Mouse (Mus musculus) E14TG2a.4 (cell line): ENCODE data around the gene Glp2r.

Experiments
- H3K27me3 ChIP-seq: 2 replicates; pipeline ENCODE4 v1.6.1; 2014; ENCODE audit warnings: low read length, control low read depth; ENCODE audit not compliant: insufficient read depth
- H3K36me3 ChIP-seq: 2 replicates; pipeline ENCODE4 v1.6.1; 2014; ENCODE audit warnings: low read length, control low read depth; ENCODE audit not compliant: insufficient read depth
- H3K4me1 ChIP-seq: replicated peaks from 2 replicates; pipeline ENCODE4 v1.6.1; 2014; ENCODE audit warnings: low read depth, low read length, control low read depth
- H3K4me3 ChIP-seq: replicated peaks from 2 replicates; pipeline ENCODE4 v1.5.1; 2014; ENCODE audit warnings: mild to moderate bottlenecking, low read length
- H3K9me3 ChIP-seq: 2 replicates; pipeline ENCODE4 v1.6.1; 2014; ENCODE audit warnings: low read length, control low read depth
- CTCF ChIP-seq: conservative IDR thresholded peaks from 2 replicates; pipeline ENCODE4 v1.5.1; 2014; ENCODE audit warnings: low read length
- NANOG ChIP-seq: IDR thresholded peaks from 2 replicates; pipeline ENCODE4 v1.6.1; 2014; ENCODE audit warnings: borderline replicate concordance, low read length, mixed read lengths
- POU5F1 ChIP-seq: IDR thresholded peaks from 2 replicates; pipeline ENCODE4 v1.6.1; 2014; ENCODE audit warnings: low read length, borderline replicate concordance

Glp2r gene

GRCm38 (mm10) chr11:67664918-67665317, 106.0 kb downstream of the Glp2r start:
- TF ChIP-seq CTCF (no peak), POU5F1 (no peak), NANOG (no peak)
- Histone ChIP-seq H3K9me3 (no peaks in the 10 kb centered on the region), H3K4me3 (no peak overlapping the region), H3K27me3 (peaks cover 12% of the 10 kb centered on the region; the same call in 1 of the 2 replicates), H3K36me3 (no peaks in the 10 kb centered on the region), H3K4me1 (peaks cover 5% of the 10 kb centered on the region)

GRCm38 (mm10) chr11:67664261-67664660, 106.7 kb downstream of the Glp2r start:
- peaks cover 17% of the 10 kb centered on the region for H3K27me3 ChIP-seq
- no peak for TF ChIP-seq CTCF
- no peak for TF ChIP-seq NANOG
- TF ChIP-seq POU5F1 = no peak
- H3K4me3 ChIP-seq = no peak overlapping the region
- peaks cover 5% of the 10 kb centered on the region for H3K4me1 ChIP-seq
- no peaks in the 10 kb centered on the region for H3K9me3 ChIP-seq
- no peaks in the 10 kb centered on the region for H3K36me3 ChIP-seq

GRCm38 (mm10) chr11:67663437-67663836, 107.5 kb downstream of the Glp2r start:
- Histone ChIP-seq H3K4me1 (peaks cover 5% of the 10 kb centered on the region), H3K27me3 (peaks cover 17% of the 10 kb centered on the region), H3K36me3 (no peaks in the 10 kb centered on the region), H3K9me3 (no peaks in the 10 kb centered on the region), H3K4me3 (no peak overlapping the region)
- no peak for TF ChIP-seq CTCF
- TF ChIP-seq POU5F1 = no peak
- no peak for TF ChIP-seq NANOG

- H3K4me3 ChIP-seq = no peak overlapping the region
- TF ChIP-seq CTCF (no peak), NANOG (no peak), POU5F1 (no peak)
- H3K9me3 ChIP-seq = no peaks in the 10 kb centered on the region
- H3K4me1 ChIP-seq = peaks cover 16% of the 10 kb centered on the region
- peaks cover 14% of the 10 kb centered on the region for H3K27me3 ChIP-seq
- H3K36me3 ChIP-seq = no peaks in the 10 kb centered on the region
Observed at GRCm38 (mm10) chr11:67661465-67661864, 109.5 kb downstream of the Glp2r start.

GRCm38 (mm10) chr11:67657685-67658382, 113.1 kb downstream of the Glp2r start:
- no peaks in the 10 kb centered on the region for H3K9me3 ChIP-seq
- peaks cover 21% of the 10 kb centered on the region for H3K27me3 ChIP-seq
- H3K4me1 ChIP-seq = peaks cover 37% of the 10 kb centered on the region
- H3K36me3 ChIP-seq = no peaks in the 10 kb centered on the region
- no peak overlapping the region for H3K4me3 ChIP-seq
- TF ChIP-seq POU5F1 = no peak
- TF ChIP-seq CTCF = peak; percentile 87

GRCm38 (mm10) chr11:67656811-67657210, 114.1 kb downstream of the Glp2r start:
- peaks cover 21% of the 10 kb centered on the region for H3K27me3 ChIP-seq
- no peak overlapping the region; the same call in 1 of the 2 replicates for H3K4me3 ChIP-seq
- no peaks in the 10 kb centered on the region for H3K9me3 ChIP-seq
- H3K36me3 ChIP-seq = no peaks in the 10 kb centered on the region
- H3K4me1 ChIP-seq = peaks cover 47% of the 10 kb centered on the region
- no peak for TF ChIP-seq POU5F1
- no peak for TF ChIP-seq CTCF

- Histone ChIP-seq H3K4me3 (no peak overlapping the region; the same call in 1 of the 2 replicates), H3K4me1 (peaks cover 47% of the 10 kb centered on the region), H3K27me3 (peaks cover 21% of the 10 kb centered on the region), H3K36me3 (no peaks in the 10 kb centered on the region), H3K9me3 (no peaks in the 10 kb centered on the region)
- TF ChIP-seq NANOG (no peak), POU5F1 (no peak)
Observed at GRCm38 (mm10) chr11:67656366-67656765, 114.6 kb downstream of the Glp2r start.

- peaks cover 56% of the 10 kb centered on the region for H3K4me1 ChIP-seq
- H3K9me3 ChIP-seq = no peaks in the 10 kb centered on the region
- no peak for TF ChIP-seq CTCF
- no peak for TF ChIP-seq NANOG
- TF ChIP-seq POU5F1 = no peak
- H3K36me3 ChIP-seq = no peaks in the 10 kb centered on the region
- peaks cover 19% of the 10 kb centered on the region for H3K27me3 ChIP-seq
- no peak overlapping the region for H3K4me3 ChIP-seq
Observed at GRCm38 (mm10) chr11:67655236-67655959, 115.6 kb downstream of the Glp2r start.
